Mouse (Mus musculus): ENCODE data around the gene Ppp1r9b. TPM values are rescaled to one million over a fixed set of nuclear protein-coding genes. Genes with fewer than 3 reads are reported as not detected.

Ppp1r9b gene
- polyA plus RNA-seq, 1 experiment from 2014 or later, result 18.2 TPM

DNA sequence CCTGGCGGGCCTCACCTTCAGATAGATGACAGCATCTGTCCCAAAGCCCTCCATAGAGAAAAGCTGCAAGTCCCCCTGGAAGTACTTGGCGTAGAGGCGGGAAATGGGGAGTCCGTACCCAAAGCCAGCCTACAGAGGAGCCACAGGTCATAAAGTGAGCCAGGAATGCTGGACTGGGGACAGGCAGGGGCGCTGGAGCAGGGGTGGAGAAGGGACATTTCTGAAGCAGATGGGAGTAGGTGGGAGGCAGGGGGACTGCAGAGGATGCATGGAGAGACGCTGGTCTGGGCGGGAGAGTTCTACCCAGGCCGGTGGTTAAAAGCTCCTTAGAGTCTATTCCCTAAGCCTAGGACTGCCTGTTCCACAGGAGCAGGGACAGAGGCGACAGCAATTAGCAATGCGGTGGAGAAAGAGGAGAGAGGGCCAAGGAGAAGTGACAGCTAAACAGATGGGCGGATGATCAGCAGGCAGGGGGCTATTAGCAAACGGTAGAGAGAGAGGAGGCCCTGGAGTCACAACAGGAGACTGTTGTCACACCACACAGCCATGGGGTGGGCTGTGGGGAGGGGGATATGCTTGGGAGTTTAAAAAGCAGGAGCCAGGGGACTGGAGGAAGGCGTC, 37.1 kb downstream of the Ppp1r9b start:
- H3K9ac ChIP-seq, result no peak overlapping the region

DNA sequence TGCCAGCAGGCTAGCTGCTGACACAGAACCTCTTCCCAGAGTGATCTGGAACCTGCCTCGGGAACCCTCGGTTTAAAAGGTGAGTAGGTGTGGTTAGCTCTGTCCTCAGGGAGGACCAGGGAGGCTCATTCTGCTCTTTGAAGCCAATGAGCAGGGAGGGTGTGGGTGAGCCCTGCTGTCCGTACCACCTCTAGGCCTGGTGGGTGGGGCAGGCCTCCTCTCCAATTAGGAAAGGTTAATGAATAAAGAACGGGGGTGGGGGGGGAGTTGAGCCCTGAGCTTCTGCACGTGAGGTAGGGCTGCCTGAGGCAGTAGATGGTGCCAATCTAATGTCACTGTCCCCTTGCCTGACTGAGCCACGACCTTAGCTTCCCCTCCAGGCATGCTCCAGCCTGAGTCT, 42.1 kb downstream of the Ppp1r9b start:
- Histone ChIP-seq H3K4me2 (replicated peaks) (no peak overlapping the region), H3K4me3 (no peak overlapping the region), H3K36me3 (no peaks in the 10 kb centered on the region; the same call in 1 of the 2 replicates), H3K27me3 (replicated peaks) (no peaks in the 10 kb centered on the region; the same call in 1 of the 2 replicates), H3K27ac (no peak overlapping the region), H3K4me1 (peaks cover 7% of the 10 kb centered on the region), H3K9ac (no peak overlapping the region), H3K9me3 (no peaks in the 10 kb centered on the region)
- ATAC-seq (ENCODE audit: low FRiP score, low read depth), result no peak
- 21% methylated on average over 6 of the region's 6 CpGs for WGBS

More for the DNA sequence above, 37.1 kb downstream of the Ppp1r9b start:
- no peak for ATAC-seq (ENCODE audit: low FRiP score, low read depth)
- H3K27ac ChIP-seq, result no peak overlapping the region
- WGBS, result 16% methylated on average over 13 of the region's 13 CpGs
- H3K9me3 ChIP-seq, result no peaks in the 10 kb centered on the region
- H3K4me3 ChIP-seq, result no peak overlapping the region
- H3K27me3 ChIP-seq (replicated peaks), result no peaks in the 10 kb centered on the region; the same call in 1 of the 2 replicates
- H3K4me2 ChIP-seq (replicated peaks), result 0 out of 2 replicates have a peak overlapping the region, but pooled peaks have one; percentile 9
- peaks cover 10% of the 10 kb centered on the region for H3K4me1 ChIP-seq
- peaks cover 33% of the 10 kb centered on the region for H3K36me3 ChIP-seq

DNA sequence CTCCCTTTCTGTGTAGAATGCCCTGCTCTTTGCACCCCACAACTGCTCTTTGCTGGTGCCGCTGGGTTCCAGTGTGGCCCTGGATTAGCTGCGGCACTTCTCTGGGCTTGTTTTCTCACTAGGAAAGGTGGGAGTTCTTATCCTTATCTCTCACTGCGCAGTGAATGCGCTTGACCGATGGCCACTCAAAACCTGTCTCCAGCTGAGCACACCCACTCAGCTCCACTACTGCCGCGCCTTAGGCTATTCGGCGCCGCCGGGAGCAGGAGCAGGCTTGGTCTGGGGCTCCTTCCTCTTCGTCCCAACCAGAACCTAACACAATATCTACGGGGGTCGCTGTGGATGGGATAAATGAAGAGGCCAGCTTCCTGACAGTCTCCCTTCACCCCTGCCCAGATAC, 42.8 kb downstream of the Ppp1r9b start:
- Histone ChIP-seq H3K4me2 (replicated peaks) (no peak overlapping the region), H3K4me1 (0 out of 2 replicates have a peak, but pooled peaks cover under 1% of the 10 kb centered on the region), H3K27me3 (replicated peaks) (no peaks in the 10 kb centered on the region), H3K36me3 (no peaks in the 10 kb centered on the region; the same call in 1 of the 2 replicates), H3K9ac (no peak overlapping the region), H3K27ac (no peak overlapping the region), H3K9me3 (no peaks in the 10 kb centered on the region), H3K4me3 (no peak overlapping the region)
- ATAC-seq (ENCODE audit: low FRiP score, low read depth), result no peak
- WGBS, result 76% methylated on average over 14 of the region's 14 CpGs

DNA sequence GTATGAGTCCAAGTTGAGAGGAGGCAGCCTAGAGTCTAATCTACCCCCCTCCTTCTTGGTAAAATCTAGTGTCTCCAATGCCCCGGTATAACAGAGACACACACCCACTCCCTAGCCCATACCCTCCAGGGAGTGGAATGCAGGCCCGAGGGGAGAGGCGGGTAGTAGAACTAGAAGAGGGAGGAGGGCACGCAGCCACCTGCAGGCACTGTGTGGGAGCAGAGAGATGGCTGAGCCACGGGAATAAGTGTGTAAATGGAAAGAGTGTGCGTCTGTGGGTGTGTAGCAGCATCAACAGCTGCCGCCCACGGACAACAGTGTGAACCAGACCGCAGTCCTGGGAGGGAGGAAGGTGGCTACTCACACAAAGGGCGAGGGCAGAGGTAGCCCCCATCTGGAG, 44.1 kb downstream of the Ppp1r9b start:
- 74% methylated on average over 10 of the region's 10 CpGs for WGBS
- Histone ChIP-seq H3K27ac (no peak overlapping the region), H3K9ac (no peak overlapping the region), H3K36me3 (no peaks in the 10 kb centered on the region; the same call in 1 of the 2 replicates), H3K27me3 (replicated peaks) (no peaks in the 10 kb centered on the region), H3K4me3 (no peak overlapping the region), H3K4me2 (replicated peaks) (no peak overlapping the region), H3K4me1 (no peaks in the 10 kb centered on the region), H3K9me3 (no peaks in the 10 kb centered on the region)
- ATAC-seq (ENCODE audit: low FRiP score, low read depth), result no peak

DNA sequence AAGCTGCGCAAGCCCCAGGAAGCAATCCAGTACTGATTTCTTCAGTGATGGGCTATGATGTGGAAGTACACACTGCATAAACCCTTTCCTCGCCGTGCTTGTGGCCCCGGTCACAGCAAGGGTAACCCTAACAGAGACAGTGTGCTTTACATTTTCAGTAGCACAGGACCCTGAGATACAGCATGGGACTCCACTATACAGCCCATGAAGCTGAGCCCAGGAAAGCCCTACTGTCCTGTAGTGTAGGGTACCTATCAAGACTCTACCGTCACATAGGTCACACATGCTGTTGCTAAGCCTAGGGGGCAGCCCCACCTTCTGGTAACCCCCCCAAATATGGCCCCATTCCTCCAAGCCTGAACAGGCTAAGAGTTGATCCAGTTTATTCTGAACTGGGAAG, 45.7 kb downstream of the Ppp1r9b start:
- 95% methylated on average over 5 of the region's 5 CpGs for WGBS
- H3K27ac ChIP-seq, result no peak overlapping the region
- H3K9ac ChIP-seq, result no peak overlapping the region

DNA sequence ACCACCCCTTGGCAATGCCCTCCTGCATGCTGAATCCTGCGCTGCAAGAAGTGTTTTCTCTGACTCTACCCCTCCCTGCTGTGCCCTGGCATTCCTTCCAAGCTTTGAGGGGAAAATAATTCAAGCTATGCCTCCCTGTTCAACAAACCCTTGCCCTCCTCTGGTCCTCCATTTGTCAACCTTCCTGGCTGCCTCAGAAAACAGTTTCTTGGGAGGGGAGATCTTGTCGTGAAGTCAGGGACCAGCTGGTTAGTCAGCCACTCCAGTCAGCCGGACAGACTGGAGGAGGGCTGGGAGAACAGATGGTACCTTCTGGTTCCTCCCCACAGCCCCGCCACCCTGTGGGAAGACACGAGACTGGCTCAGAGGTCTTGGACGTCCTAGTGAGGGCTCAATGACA, 46.5 kb downstream of the Ppp1r9b start:
- Histone ChIP-seq H3K4me2 (replicated peaks) (no peak overlapping the region), H3K9me3 (no peaks in the 10 kb centered on the region), H3K36me3 (no peaks in the 10 kb centered on the region), H3K4me1 (peaks cover 14% of the 10 kb centered on the region), H3K9ac (no peak overlapping the region), H3K27ac (no peak overlapping the region), H3K4me3 (no peak overlapping the region), H3K27me3 (replicated peaks) (no peaks in the 10 kb centered on the region)
- no peak for ATAC-seq (ENCODE audit: low FRiP score, low read depth)
- WGBS, result 58% methylated on average over 6 of the region's 6 CpGs

More for the DNA sequence above, 45.7 kb downstream of the Ppp1r9b start:
- H3K27me3 ChIP-seq (replicated peaks), result no peaks in the 10 kb centered on the region
- peaks cover 8% of the 10 kb centered on the region for H3K4me1 ChIP-seq
- no peaks in the 10 kb centered on the region; the same call in 1 of the 2 replicates for H3K36me3 ChIP-seq
- no peaks in the 10 kb centered on the region for H3K9me3 ChIP-seq
- no peak overlapping the region for H3K4me3 ChIP-seq
- no peak for ATAC-seq (ENCODE audit: low FRiP score, low read depth)
- no peak overlapping the region for H3K4me2 ChIP-seq (replicated peaks)

DNA sequence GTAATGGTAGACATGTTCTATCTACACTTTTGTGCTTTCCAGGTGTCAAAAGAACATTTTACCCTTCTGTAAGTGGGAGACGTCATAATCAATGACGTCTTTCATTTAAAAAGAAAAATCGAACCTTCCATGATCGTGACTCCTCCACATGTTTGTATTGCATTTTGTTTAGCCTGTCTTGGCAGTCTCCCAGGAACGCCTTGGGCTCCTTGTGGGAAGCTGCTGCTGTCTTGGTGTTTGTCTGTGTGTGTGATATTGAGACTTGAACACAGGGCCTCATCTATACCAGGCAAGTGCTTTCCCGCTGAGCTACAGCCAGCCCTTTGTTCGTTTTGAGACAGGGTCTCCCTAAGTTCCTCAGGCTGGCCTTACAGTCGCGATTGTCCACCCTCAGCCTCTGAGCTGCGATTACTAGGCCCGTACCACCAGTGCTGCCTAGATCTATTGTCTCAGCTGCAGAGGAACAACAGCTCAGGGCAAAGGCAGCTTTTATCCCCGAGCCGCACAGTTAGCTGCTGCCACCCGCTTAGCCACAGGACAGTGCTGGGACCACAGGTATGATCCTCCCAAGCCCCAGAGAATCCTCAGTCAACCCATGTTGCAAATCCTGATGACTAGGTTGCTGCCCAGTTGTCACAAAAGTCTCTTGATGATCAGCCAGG, 47.5 kb downstream of the Ppp1r9b start:
- H3K27ac ChIP-seq, result no peak overlapping the region
- no peak overlapping the region for H3K9ac ChIP-seq
- H3K4me3 ChIP-seq, result no peak overlapping the region
- 69% methylated on average over 14 of the region's 14 CpGs for WGBS
- no peak overlapping the region for H3K4me2 ChIP-seq (replicated peaks)
- ATAC-seq (ENCODE audit: low FRiP score, low read depth), result no peak
- peaks cover 14% of the 10 kb centered on the region for H3K4me1 ChIP-seq
- H3K27me3 ChIP-seq (replicated peaks), result no peaks in the 10 kb centered on the region
- no peaks in the 10 kb centered on the region for H3K9me3 ChIP-seq
- no peaks in the 10 kb centered on the region for H3K36me3 ChIP-seq

DNA sequence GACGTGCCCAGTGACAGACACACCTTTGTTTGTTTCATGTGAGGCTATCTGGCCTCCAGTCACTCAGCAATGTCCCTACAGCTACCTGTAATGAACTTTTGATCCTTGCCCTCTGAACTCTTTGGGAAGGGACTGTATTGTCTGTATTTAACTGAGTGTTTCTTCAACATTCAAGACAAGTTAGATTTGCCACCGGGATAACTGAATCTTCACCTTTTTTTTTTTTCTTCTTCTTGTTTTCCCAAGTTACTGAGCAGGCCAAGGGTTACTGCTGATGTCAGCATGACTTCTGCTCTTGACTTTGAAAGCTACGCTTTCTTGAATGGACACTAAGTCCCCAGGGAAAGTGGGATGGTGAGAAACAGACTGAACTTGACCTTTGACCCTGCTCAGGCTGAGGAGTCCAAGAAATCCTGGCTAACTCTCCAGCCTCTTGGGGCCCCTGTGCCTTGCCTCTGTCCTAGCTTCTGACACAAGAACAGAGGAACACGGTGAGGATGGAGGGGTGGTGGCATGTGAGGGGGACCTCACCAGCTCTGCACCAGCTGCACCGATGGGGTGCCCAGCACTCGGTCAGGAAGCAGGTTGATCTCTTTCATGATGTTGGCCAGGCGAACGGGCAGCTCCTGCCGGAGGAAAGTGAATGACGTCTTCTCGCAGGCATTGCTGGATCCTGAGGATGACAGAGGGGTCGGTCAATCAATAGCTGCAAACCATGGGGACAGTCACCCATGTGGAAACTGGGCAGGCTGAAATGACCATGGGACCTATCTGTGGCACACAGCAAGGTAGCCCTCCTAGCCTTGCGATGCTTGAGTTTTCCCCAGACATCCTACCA, 48.2 kb downstream of the Ppp1r9b start:
- Histone ChIP-seq H3K4me3 (no peak overlapping the region), H3K9me3 (no peaks in the 10 kb centered on the region), H3K4me2 (replicated peaks) (no peak overlapping the region), H3K27me3 (replicated peaks) (no peaks in the 10 kb centered on the region), H3K4me1 (peaks cover 14% of the 10 kb centered on the region), H3K9ac (no peak overlapping the region), H3K27ac (no peak overlapping the region), H3K36me3 (no peaks in the 10 kb centered on the region)
- WGBS, result 83% methylated on average over 13 of the region's 13 CpGs
- ATAC-seq (ENCODE audit: low FRiP score, low read depth), result no peak

DNA sequence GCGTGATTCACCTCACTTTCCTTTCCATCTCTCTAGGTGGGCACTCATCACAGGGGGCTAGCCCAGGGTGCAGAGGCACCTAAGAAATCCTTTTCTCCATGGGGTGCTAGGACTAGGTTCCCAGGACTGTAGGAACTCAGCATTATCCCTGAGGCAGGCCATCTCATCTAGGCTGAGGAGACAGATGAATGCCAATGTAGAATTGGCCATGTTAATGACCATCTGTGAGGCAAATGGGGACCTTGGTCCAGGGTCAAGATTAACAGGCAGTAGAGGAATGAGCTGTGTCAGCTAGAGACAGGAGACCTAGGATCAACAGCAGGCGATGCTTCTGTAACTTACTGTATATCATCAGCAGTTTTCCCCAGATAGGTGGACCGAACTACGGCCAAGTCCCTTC, 48.9 kb downstream of the Ppp1r9b start:
- no peak for ATAC-seq (ENCODE audit: low FRiP score, low read depth)
- Histone ChIP-seq H3K36me3 (no peaks in the 10 kb centered on the region), H3K4me1 (peaks cover 14% of the 10 kb centered on the region), H3K9me3 (no peaks in the 10 kb centered on the region), H3K9ac (no peak overlapping the region), H3K27me3 (replicated peaks) (no peaks in the 10 kb centered on the region), H3K27ac (no peak overlapping the region), H3K4me2 (replicated peaks) (no peak overlapping the region; the same call in 1 of the 2 replicates), H3K4me3 (no peak overlapping the region)
- WGBS, result 84% methylated on average over 4 of the region's 4 CpGs

DNA sequence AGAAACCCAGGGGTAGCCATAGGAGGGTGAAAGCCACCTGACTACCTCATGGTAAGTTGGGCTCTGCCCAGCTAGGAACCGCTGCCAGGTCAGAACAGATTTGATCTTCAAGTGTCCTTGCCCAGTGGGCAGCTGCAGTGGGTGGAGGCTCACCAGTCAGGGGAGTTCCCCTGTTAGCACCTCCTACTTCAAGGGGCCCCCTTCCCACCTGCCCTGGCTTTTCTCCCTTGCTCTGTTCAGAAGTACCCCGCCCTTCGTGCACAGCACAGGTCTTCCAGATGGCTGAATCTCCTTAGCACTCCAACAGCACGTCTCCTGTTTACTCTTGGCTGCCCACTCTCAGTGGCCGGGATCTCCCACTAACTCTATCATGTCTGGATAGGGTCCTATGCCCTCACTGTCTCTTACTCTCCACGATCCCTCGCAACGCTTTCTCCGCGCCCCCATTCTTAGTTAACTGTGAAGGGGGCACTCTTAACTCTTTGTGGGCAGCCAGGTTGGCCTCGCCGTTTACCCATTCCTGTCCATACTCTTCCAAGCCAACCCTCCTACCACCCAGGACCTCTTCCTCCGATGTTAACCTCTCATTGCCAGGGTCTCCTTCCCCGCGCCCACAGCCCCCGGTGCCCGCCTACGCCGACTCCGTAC, 49.8 kb downstream of the Ppp1r9b start:
- peaks cover 14% of the 10 kb centered on the region for H3K4me1 ChIP-seq
- H3K9ac ChIP-seq, result peak overlapping the region; percentile 64
- H3K27ac ChIP-seq, result no peak overlapping the region
- H3K36me3 ChIP-seq, result no peaks in the 10 kb centered on the region
- H3K9me3 ChIP-seq, result no peaks in the 10 kb centered on the region
- WGBS, result under 1% methylated on average over 20 of the region's 20 CpGs
- peak; percentile 15; the same call in 1 of the 2 replicates for ATAC-seq (ENCODE audit: low FRiP score, low read depth)
- H3K4me2 ChIP-seq (replicated peaks), result peak overlapping the region; percentile 84
- no peaks in the 10 kb centered on the region for H3K27me3 ChIP-seq (replicated peaks)
- H3K4me3 ChIP-seq, result peak overlapping the region; percentile 69

DNA sequence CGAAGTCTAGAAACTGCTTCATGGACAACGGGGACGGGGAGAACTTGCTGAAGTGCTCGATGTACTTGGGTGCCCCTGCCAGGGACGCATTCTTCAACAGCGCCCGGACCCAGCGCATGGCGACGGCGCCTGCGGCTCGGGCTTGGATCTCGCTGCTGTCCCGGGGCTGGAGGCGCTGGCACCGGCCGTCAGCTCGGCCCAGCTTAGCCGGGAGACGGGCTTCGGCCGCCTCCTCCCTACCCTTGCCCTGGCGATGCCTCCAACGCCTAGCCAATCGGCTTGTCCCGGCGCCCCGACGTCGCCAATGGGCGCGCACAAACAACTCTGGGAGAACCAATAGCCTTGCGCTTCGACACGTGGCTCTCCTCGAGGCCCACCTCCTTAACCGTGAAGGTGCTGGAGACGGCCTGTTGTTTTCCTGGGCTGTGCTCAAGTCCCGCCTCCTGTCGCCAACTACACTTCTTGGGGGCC, 50.3 kb downstream of the Ppp1r9b start, which contains the start of gene Pdk2:
Gene Pdk2 (minus strand): TSS at position 216 of the 471 bp plus-strand sequence.
- Histone ChIP-seq H3K27me3 (replicated peaks) (no peaks in the 10 kb centered on the region), H3K4me2 (replicated peaks) (peak within 1 kb of the TSS; percentile 84), H3K9ac (peak within 1 kb of the TSS; percentile 64), H3K4me1 (peaks cover 14% of the 10 kb centered on the region), H3K36me3 (no peaks in the 10 kb centered on the region), H3K27ac (no peak within 1 kb of the TSS), H3K9me3 (no peaks in the 10 kb centered on the region), H3K4me3 (peak within 1 kb of the TSS; percentile 69)
- ATAC-seq (ENCODE audit: low FRiP score, low read depth), result peak; percentile 98
- WGBS, result under 1% methylated on average over 41 of the region's 41 CpGs
